Mouse (Mus musculus): ENCODE results near the gene Slc16a5. TPM values are rescaled to one million over a fixed set of nuclear protein-coding genes. Genes with fewer than 3 reads are reported as not detected.
A peak's percentile ranks its signal among the peaks of the same experiment; 100 is the strongest.
"Not testable (repeated sequence)": the region's sequence is repeated elsewhere in the genome, so short reads cannot be mapped to it uniquely, and the experiment has no call there.

The Slc16a5 gene
- polyA plus RNA-seq, 1 experiment from 2014 or later, result 0.08 TPM

DNA sequence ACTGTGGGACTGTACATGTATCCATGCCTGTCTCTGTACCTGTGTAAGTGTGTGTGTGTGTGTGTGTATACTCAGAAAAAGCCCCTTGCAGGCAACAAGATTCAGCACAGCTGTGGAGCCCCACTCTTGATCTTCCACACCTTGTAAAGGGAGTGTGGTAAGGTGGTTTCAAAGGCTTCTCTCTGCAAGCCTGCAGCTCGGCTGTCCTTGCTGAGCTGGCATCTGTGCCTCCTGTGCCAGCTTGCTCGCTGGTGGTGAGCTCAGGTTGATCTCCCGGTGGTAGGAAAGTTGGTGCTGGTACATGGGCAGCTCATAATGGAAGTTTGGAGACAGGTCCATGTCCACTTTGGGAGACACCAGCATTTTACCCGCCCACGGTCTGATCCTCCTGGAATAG, 430 bp upstream of the Slc16a5 start:
- Histone ChIP-seq H3K4me1 (replicated peaks) (no peaks in the 10 kb centered on the region; the same call in 1 of the 2 replicates), H3K9me3 (replicated peaks) (no peaks in the 10 kb centered on the region), H3K4me2 (no peak overlapping the region), H3K36me3 (replicated peaks) (no peaks in the 10 kb centered on the region), H3K9ac (no peak overlapping the region), H3K4me3 (replicated peaks) (no peak overlapping the region), H3K27ac (replicated peaks) (no peak overlapping the region), H3K27me3 (peaks cover 23% of the 10 kb centered on the region; the same call in 1 of the 2 replicates)
- WGBS (ENCODE audit: insufficient replicate concordance), result 57% methylated on average over 5 of the region's 5 CpGs
- ATAC-seq (ENCODE audit: insufficient read depth), result no peak

DNA sequence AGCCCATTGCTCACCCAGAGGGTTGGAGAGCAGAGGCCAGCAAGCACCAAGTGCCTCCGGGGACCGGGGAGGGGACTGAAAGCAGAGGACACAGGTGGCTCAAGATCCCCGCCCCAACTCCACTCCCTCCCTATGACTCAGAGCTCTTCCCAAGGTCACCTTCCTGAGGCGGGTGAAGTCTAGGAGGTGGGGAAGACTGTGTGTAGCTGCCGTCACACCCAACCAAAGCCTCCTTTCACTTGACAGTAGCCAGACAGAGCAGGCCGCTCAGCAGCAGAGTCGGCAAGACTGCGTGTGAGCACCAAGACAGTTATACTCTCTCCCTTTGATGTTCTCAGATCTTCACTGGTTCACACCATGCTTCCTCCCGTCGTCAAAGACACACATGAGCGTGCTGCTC, 1.1 kb downstream of the Slc16a5 start:
- no peak overlapping the region for H3K9ac ChIP-seq
- no peak overlapping the region for H3K4me3 ChIP-seq (replicated peaks)
- H3K4me2 ChIP-seq, result no peak overlapping the region
- H3K36me3 ChIP-seq (replicated peaks), result no peaks in the 10 kb centered on the region
- no peak overlapping the region for H3K27ac ChIP-seq (replicated peaks)
- 61% methylated on average over 11 of the region's 11 CpGs for WGBS (ENCODE audit: insufficient replicate concordance)
- no peaks in the 10 kb centered on the region for H3K4me1 ChIP-seq (replicated peaks)
- no peak for ATAC-seq (ENCODE audit: insufficient read depth)
- no peaks in the 10 kb centered on the region for H3K9me3 ChIP-seq (replicated peaks)
- H3K27me3 ChIP-seq, result peaks cover 23% of the 10 kb centered on the region; the same call in 1 of the 2 replicates

GRCm38 (mm10) chr11:115464851-115465250, 2.6 kb downstream of the Slc16a5 start:
- no peak overlapping the region for H3K4me3 ChIP-seq (replicated peaks)
- H3K9ac ChIP-seq, result no peak overlapping the region
- no peak for ATAC-seq (ENCODE audit: insufficient read depth)
- H3K9me3 ChIP-seq (replicated peaks), result no peaks in the 10 kb centered on the region
- H3K4me1 ChIP-seq (replicated peaks), result no peaks in the 10 kb centered on the region
- peaks cover 23% of the 10 kb centered on the region; the same call in 1 of the 2 replicates for H3K27me3 ChIP-seq
- H3K36me3 ChIP-seq (replicated peaks), result no peaks in the 10 kb centered on the region
- H3K27ac ChIP-seq (replicated peaks), result no peak overlapping the region
- no peak overlapping the region for H3K4me2 ChIP-seq
- 72% methylated on average over 8 of the region's 8 CpGs for whole genome bisulfite sequencing (ENCODE audit: insufficient replicate concordance)

DNA sequence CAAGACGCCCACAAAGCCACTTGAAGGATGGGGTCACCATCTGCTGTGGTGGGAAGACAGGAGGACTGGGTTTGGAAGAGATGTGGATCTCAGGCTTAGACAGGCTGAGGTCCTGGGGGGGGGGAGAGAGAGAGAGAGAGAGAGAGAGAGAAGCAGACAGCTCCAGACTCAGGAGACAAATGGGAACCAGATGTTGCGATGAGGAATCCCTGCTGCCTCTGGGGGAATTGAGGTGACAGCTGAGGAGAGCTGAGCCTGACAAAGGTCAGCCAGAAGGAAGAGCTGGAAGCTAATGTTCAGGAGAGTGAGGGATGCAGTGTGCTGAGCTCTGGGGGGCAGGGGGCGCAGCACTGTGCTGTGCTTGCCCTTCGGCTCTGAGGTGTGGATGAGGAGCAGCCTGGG, 4.9 kb downstream of the Slc16a5 start:
- H3K27me3 ChIP-seq, result peaks cover 13% of the 10 kb centered on the region; the same call in 1 of the 2 replicates
- H3K4me2 ChIP-seq, result no peak overlapping the region
- no peaks in the 10 kb centered on the region for H3K4me1 ChIP-seq (replicated peaks)
- no peak overlapping the region for H3K4me3 ChIP-seq (replicated peaks)
- no peaks in the 10 kb centered on the region for H3K9me3 ChIP-seq (replicated peaks)
- no peaks in the 10 kb centered on the region for H3K36me3 ChIP-seq (replicated peaks)
- H3K9ac ChIP-seq, result no peak overlapping the region
- ATAC-seq (ENCODE audit: insufficient read depth), result no peak
- WGBS (ENCODE audit: insufficient replicate concordance), result 45% methylated on average over 4 of the region's 4 CpGs
- H3K27ac ChIP-seq (replicated peaks), result no peak overlapping the region

DNA sequence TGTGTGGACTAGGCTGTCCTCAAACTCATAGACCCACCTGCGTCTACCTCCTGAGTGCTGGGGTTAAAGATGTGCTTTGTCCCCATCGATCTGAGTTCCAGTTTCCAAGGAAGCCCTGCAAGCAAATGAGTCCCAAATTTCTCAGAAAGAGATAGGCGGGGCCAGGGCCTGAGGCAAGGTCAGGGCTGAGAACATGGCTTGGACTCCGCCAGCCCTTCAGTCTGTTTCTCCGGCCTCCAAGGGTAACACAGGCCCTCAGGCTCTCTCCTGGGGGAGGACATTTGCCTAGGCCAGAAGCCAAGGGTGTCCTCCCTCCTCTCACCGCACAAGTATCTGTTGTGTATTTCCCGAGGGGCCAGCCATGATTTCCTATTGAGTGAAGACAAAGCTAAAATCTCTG, 9.9 kb downstream of the Slc16a5 start:
- Histone ChIP-seq H3K27ac (replicated peaks) (no peak overlapping the region), H3K4me2 (no peak overlapping the region), H3K4me3 (replicated peaks) (no peak overlapping the region), H3K4me1 (replicated peaks) (peaks cover 39% of the 10 kb centered on the region), H3K9ac (no peak overlapping the region), H3K27me3 (no peaks in the 10 kb centered on the region), H3K9me3 (replicated peaks) (no peaks in the 10 kb centered on the region), H3K36me3 (replicated peaks) (no peaks in the 10 kb centered on the region)
- ATAC-seq (ENCODE audit: insufficient read depth), result no peak
- WGBS (ENCODE audit: insufficient replicate concordance), result 69% methylated on average over 7 of the region's 7 CpGs

DNA sequence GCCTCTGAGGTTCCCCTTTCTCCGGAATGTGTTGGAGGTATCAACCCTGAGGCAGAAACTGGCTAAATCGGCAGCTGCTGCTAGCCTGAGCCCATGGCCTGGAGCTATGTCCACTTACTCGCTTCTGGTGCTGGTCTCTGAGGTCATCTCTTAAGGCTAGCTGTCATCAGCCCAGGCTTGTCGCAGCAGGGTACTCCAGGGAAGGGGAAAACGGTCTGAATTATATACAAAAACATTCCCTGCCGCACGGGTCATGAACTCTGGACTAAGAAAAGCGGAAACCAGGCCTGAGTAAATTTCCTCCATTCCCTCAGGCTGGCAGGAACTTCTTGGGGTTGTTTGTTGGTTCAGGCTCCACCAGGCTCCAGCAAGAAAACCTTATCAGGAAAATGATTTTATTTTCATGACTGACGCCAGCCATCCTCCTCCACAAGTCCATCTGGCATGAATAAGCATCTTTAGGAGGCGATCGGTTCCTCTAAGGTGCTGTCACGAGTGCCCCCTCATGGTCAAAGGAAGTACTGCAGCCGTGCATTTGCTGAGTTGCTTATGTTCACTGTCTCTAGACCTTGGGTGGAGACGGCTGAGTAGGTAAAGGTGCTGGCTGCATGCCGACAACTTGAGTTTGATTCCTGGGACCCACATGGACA, 11.5 kb downstream of the Slc16a5 start:
- WGBS (ENCODE audit: insufficient replicate concordance), result 20% methylated on average over 15 of the region's 15 CpGs
- Histone ChIP-seq H3K4me1 (replicated peaks) (peaks cover 40% of the 10 kb centered on the region), H3K4me2 (peak overlapping the region; percentile 54), H3K4me3 (replicated peaks) (no peak overlapping the region; the same call in 1 of the 2 replicates), H3K27ac (replicated peaks) (peak overlapping the region; percentile 83), H3K9me3 (replicated peaks) (no peaks in the 10 kb centered on the region), H3K27me3 (no peaks in the 10 kb centered on the region), H3K36me3 (replicated peaks) (no peaks in the 10 kb centered on the region), H3K9ac (no peak overlapping the region)
- ATAC-seq (ENCODE audit: insufficient read depth), result peak; percentile 46

GRCm38 (mm10) chr11:115475025-115475757, 12.9 kb downstream of the Slc16a5 start, which contains the start of gene Armc7:
Armc7 (plus strand) TSS chr11:115475667.
- Histone ChIP-seq H3K27me3 (no peaks in the 10 kb centered on the region), H3K9me3 (replicated peaks) (no peaks in the 10 kb centered on the region), H3K4me2 (peak within 1 kb of the TSS; percentile 95), H3K4me1 (replicated peaks) (peaks cover 43% of the 10 kb centered on the region), H3K4me3 (replicated peaks) (peak within 1 kb of the TSS; percentile 77), H3K36me3 (replicated peaks) (no peaks in the 10 kb centered on the region), H3K27ac (replicated peaks) (peak within 1 kb of the TSS; percentile 83), H3K9ac (peak within 1 kb of the TSS; percentile 78)
- 2% methylated on average over 26 of the region's 26 CpGs for WGBS (ENCODE audit: insufficient replicate concordance)
- peak; percentile 92 for ATAC-seq (ENCODE audit: insufficient read depth)

DNA sequence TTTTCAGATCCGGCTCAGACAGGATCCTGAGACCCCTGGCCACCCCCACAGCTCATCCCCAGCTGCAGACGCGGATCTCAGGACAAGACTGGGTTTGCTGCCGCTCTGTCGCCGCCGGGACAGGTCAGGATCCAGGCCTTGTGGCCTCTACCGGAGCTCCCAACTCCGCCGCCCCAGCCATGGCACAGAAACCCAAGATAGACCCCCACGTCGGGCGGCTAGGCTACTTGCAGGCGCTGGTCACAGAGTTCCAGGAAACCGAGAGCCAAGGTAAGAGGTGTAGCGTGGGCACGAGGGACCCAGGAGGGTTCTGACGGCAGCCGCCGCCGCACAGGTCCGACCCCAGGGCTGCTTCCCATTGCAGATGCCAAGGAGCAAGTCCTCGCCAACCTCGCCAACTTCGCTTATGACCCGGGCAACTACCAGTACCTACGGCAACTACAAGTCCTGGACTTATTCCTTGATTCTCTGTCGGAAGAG, 13.5 kb downstream of the Slc16a5 start:
- Histone ChIP-seq H3K27me3 (no peaks in the 10 kb centered on the region), H3K9ac (peak overlapping the region; percentile 78), H3K36me3 (replicated peaks) (no peaks in the 10 kb centered on the region), H3K4me3 (replicated peaks) (peak overlapping the region; percentile 77), H3K4me1 (replicated peaks) (peaks cover 43% of the 10 kb centered on the region), H3K4me2 (peak overlapping the region; percentile 95), H3K27ac (replicated peaks) (peak overlapping the region; percentile 83), H3K9me3 (replicated peaks) (no peaks in the 10 kb centered on the region)
- under 1% methylated on average over 28 of the region's 28 CpGs for WGBS (ENCODE audit: insufficient replicate concordance)
- ATAC-seq (ENCODE audit: insufficient read depth), result peak; percentile 32

DNA sequence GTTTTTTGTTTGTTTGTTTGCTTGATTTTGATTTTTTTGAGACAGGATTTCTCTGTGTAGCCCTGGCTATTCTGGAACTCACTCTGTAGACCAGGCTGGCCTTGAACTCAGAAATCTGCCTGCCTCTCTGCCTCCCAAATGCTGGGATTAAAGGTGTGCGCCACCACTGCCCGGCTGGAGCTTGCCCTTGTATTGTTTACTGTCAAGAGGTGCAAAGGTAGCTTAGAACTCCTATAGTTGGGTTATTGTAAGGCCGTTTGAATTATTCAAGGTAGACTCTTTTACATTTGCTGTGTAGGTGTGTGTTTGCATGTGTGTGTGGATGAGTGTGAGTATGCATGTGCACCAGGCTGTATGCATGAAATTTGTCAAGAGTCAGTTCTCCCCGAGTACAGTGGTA, 14.4 kb downstream of the Slc16a5 start:
- Histone ChIP-seq H3K4me2 (peak overlapping the region; percentile 95), H3K9ac (peak overlapping the region; percentile 78; the same call in 1 of the 2 replicates), H3K4me1 (replicated peaks) (peaks cover 43% of the 10 kb centered on the region), H3K27ac (replicated peaks) (peak overlapping the region; percentile 56; the same call in 1 of the 2 replicates), H3K4me3 (replicated peaks) (peak overlapping the region; percentile 77)
- not testable (repeated sequence) for ATAC-seq (ENCODE audit: insufficient read depth); H3K36me3 ChIP-seq (replicated peaks); H3K9me3 ChIP-seq (replicated peaks); H3K27me3 ChIP-seq
- WGBS (ENCODE audit: insufficient replicate concordance), result 68% methylated on average over 4 of the region's 4 CpGs

DNA sequence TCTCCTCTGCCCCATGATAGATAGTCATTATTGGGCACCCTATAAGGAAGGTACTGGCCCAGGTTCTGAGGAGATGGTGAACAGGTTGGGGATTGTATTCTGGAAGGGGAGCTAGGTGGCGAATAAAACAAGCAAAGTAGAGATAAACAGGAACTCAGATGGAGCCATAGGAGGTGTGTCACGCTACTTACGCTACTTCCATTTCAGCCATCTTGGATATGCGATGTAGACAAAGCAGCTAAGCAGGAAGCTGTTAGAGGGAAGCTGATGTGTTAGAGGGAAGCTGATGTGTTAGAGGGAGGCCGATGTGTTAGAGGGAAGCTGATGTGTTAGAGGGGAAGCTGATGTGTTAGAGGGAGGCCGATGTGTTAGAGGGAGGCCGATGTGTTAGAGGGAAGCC, 15.1 kb downstream of the Slc16a5 start:
- H3K36me3 ChIP-seq (replicated peaks); ATAC-seq (ENCODE audit: insufficient read depth); H3K9me3 ChIP-seq (replicated peaks); H3K9ac ChIP-seq; H3K27me3 ChIP-seq: not testable (repeated sequence)
- Histone ChIP-seq H3K4me2 (peak overlapping the region; percentile 95), H3K4me3 (replicated peaks) (0 out of 2 replicates have a peak overlapping the region, but pooled peaks have one; percentile 77), H3K27ac (replicated peaks) (peak overlapping the region; percentile 56), H3K4me1 (replicated peaks) (peaks cover 43% of the 10 kb centered on the region)
- 50% methylated on average over 7 of the region's 7 CpGs for WGBS (ENCODE audit: insufficient replicate concordance)

GRCm38 (mm10) chr11:115478296-115478938, 16.1 kb downstream of the Slc16a5 start:
- H3K4me3 ChIP-seq (replicated peaks), result no peak overlapping the region
- H3K27me3 ChIP-seq, result no peaks in the 10 kb centered on the region
- H3K9ac ChIP-seq, result no peak overlapping the region
- no peak for ATAC-seq (ENCODE audit: insufficient read depth)
- H3K36me3 ChIP-seq (replicated peaks), result no peaks in the 10 kb centered on the region
- 60% methylated on average over 9 of the region's 9 CpGs for WGBS (ENCODE audit: insufficient replicate concordance)
- peaks cover 39% of the 10 kb centered on the region for H3K4me1 ChIP-seq (replicated peaks)
- no peak overlapping the region for H3K4me2 ChIP-seq
- H3K27ac ChIP-seq (replicated peaks), result no peak overlapping the region
- no peaks in the 10 kb centered on the region for H3K9me3 ChIP-seq (replicated peaks)

All from liver, embryonic 15.5 days (tissue).